Mouse (Mus musculus): ENCODE results near the gene G3bp1. TPM values are rescaled to one million over a fixed set of nuclear protein-coding genes. Genes with fewer than 3 reads are reported as not detected.
A peak's percentile ranks its signal among the peaks of the same experiment; 100 is the strongest.

Gene G3bp1
- polyA plus RNA-seq, 1 experiment from 2014 or later, result 158 TPM

DNA sequence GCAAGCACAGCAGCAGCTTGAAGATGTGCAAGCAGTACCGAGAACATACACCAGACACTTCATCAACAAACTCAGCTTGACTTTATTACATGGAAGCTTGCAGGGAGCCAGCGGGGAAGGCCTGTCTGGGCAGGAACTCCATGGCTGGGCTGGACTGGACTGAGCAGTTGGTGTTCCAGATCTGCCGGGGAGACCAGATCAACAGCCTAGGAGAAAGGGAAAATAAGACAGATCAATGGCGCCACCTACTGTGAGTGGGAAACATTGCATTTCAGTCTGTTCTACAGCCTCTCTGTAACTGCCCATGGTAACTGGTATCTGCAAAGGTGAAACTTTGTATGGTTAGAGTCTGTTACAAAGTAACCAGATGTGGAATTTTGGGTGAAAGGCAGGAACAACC lies 22.9 kb upstream of the G3bp1 start:
- Histone ChIP-seq H3K4me3 (no peak overlapping the region), H3K27me3 (no peaks in the 10 kb centered on the region), H3K4me2 (no peak overlapping the region), H3K27ac (peak overlapping the region; percentile 80), H3K9me3 (no peaks in the 10 kb centered on the region), H3K9ac (no peak overlapping the region), H3K4me1 (peaks cover 22% of the 10 kb centered on the region), H3K36me3 (peaks cover 29% of the 10 kb centered on the region)
- WGBS, result 8% methylated on average over 4 of the region's 4 CpGs
- peak; percentile 83 for ATAC-seq (ENCODE audit: insufficient number of reproducible peaks, low FRiP score, low TSS enrichment, low read depth)

DNA sequence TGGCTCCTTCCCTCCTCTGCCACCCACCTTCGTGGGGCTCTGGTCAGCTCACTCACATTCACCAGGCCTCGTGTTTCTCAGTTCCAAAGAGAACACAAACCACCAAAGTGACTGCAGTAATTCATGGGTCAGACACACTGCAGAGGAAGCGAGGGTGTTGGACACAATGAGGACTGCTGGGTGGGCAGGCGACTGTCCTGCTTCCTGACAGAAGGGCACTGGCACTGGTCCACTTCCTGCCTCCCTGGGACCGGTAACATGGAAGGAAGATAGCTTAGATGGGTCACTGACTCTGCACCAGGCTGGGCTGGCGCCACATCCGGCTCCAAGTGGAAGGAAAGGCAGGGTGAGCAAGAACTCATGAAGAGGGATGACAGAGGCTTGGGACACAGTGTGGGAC lies 20.0 kb upstream of the G3bp1 start:
- peaks cover 48% of the 10 kb centered on the region for H3K36me3 ChIP-seq
- H3K4me3 ChIP-seq, result no peak overlapping the region
- WGBS, result 70% methylated on average over 7 of the region's 7 CpGs
- H3K9ac ChIP-seq, result no peak overlapping the region
- H3K27me3 ChIP-seq, result no peaks in the 10 kb centered on the region
- H3K4me2 ChIP-seq, result no peak overlapping the region
- H3K9me3 ChIP-seq, result no peaks in the 10 kb centered on the region
- no peak overlapping the region for H3K27ac ChIP-seq
- no peak for ATAC-seq (ENCODE audit: insufficient number of reproducible peaks, low FRiP score, low TSS enrichment, low read depth)
- H3K4me1 ChIP-seq, result peaks cover 18% of the 10 kb centered on the region

- H3K27me3 ChIP-seq, result no peaks in the 10 kb centered on the region
- ATAC-seq (ENCODE audit: insufficient number of reproducible peaks, low FRiP score, low TSS enrichment, low read depth), result no peak
- H3K4me1 ChIP-seq, result peaks cover 15% of the 10 kb centered on the region
- H3K4me3 ChIP-seq, result no peak overlapping the region
- no peak overlapping the region for H3K27ac ChIP-seq
- WGBS, result 72% methylated on average over 4 of the region's 4 CpGs
- no peak overlapping the region for H3K9ac ChIP-seq
- peaks cover 43% of the 10 kb centered on the region for H3K36me3 ChIP-seq
- H3K9me3 ChIP-seq, result no peaks in the 10 kb centered on the region
- H3K4me2 ChIP-seq, result no peak overlapping the region
Measured at GRCm38 (mm10) chr11:55450311-55450710, 19.2 kb upstream of the G3bp1 start.

- no peak overlapping the region for H3K4me2 ChIP-seq
- 81% methylated on average over 4 of the region's 4 CpGs for WGBS
- no peaks in the 10 kb centered on the region for H3K9me3 ChIP-seq
- H3K4me3 ChIP-seq, result no peak overlapping the region
- no peak for ATAC-seq (ENCODE audit: insufficient number of reproducible peaks, low FRiP score, low TSS enrichment, low read depth)
- H3K9ac ChIP-seq, result no peak overlapping the region
- peaks cover 11% of the 10 kb centered on the region; the same call in 1 of the 2 replicates for H3K4me1 ChIP-seq
- no peaks in the 10 kb centered on the region for H3K27me3 ChIP-seq
- no peak overlapping the region for H3K27ac ChIP-seq
- peaks cover 44% of the 10 kb centered on the region for H3K36me3 ChIP-seq
Measured at GRCm38 (mm10) chr11:55453640-55454039, 15.8 kb upstream of the G3bp1 start.

DNA sequence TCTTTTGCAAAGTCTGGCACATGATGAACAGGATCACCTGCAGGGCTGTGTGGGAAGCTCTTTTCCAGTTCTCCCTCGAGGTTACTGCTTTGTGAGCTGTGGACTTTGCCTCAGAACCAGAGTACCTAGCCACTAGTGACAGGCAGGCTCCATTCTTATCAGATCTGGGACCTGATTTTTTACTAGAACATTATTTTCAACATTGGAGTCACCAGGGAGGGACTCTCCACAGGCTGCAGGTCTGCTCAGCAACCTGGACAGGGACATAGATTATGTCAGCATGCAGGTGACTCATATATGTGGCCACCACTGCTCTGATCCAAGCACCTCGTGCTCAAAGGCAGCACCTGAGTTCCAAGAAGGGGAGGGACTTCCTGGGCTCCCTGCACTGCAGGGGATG lies 14.3 kb upstream of the G3bp1 start:
- no peak overlapping the region for H3K4me2 ChIP-seq
- H3K27me3 ChIP-seq, result no peaks in the 10 kb centered on the region
- 63% methylated on average over 2 of the region's 2 CpGs for WGBS
- no peak overlapping the region for H3K4me3 ChIP-seq
- no peaks in the 10 kb centered on the region for H3K9me3 ChIP-seq
- no peak overlapping the region for H3K9ac ChIP-seq
- H3K4me1 ChIP-seq, result peaks cover 24% of the 10 kb centered on the region
- H3K27ac ChIP-seq, result no peak overlapping the region
- ATAC-seq (ENCODE audit: insufficient number of reproducible peaks, low FRiP score, low TSS enrichment, low read depth), result no peak
- H3K36me3 ChIP-seq, result peaks cover 28% of the 10 kb centered on the region

DNA sequence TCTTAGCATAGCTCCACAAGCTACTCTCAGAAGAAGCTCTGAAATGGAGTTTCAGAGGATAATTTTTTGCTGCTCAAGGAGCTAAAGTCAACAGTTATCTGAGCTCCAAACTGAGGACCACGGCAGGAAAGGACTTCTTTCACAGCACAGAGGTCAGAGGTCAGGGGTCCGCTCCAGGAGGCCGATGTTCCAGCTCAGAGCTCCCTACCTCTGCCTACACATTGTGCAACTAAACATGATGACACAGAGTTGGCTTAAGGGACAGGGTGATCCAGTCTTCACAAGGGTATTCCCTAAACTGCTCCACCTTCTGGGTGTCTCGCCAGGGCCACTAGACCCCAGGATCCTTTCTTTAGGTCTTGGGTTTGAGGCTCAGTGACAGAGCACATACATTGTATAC lies 11.0 kb upstream of the G3bp1 start:
- Histone ChIP-seq H3K4me1 (peaks cover 32% of the 10 kb centered on the region), H3K36me3 (peaks cover 5% of the 10 kb centered on the region), H3K4me2 (no peak overlapping the region), H3K4me3 (no peak overlapping the region), H3K27ac (no peak overlapping the region), H3K9ac (no peak overlapping the region), H3K9me3 (no peaks in the 10 kb centered on the region), H3K27me3 (no peaks in the 10 kb centered on the region)
- WGBS, result 64% methylated on average over 4 of the region's 4 CpGs
- no peak for ATAC-seq (ENCODE audit: insufficient number of reproducible peaks, low FRiP score, low TSS enrichment, low read depth)

- Histone ChIP-seq H3K4me3 (peak overlapping the region; percentile 61), H3K4me2 (peak overlapping the region; percentile 85), H3K36me3 (peaks cover 2% of the 10 kb centered on the region; the same call in 1 of the 2 replicates), H3K9ac (peak overlapping the region; percentile 64), H3K9me3 (no peaks in the 10 kb centered on the region), H3K27ac (no peak overlapping the region), H3K4me1 (peaks cover 30% of the 10 kb centered on the region), H3K27me3 (no peaks in the 10 kb centered on the region)
- WGBS, result 34% methylated on average over 3 of the region's 3 CpGs
- ATAC-seq (ENCODE audit: insufficient number of reproducible peaks, low FRiP score, low TSS enrichment, low read depth), result no peak
Measured at GRCm38 (mm10) chr11:55459850-55460558, 9.5 kb upstream of the G3bp1 start.

DNA sequence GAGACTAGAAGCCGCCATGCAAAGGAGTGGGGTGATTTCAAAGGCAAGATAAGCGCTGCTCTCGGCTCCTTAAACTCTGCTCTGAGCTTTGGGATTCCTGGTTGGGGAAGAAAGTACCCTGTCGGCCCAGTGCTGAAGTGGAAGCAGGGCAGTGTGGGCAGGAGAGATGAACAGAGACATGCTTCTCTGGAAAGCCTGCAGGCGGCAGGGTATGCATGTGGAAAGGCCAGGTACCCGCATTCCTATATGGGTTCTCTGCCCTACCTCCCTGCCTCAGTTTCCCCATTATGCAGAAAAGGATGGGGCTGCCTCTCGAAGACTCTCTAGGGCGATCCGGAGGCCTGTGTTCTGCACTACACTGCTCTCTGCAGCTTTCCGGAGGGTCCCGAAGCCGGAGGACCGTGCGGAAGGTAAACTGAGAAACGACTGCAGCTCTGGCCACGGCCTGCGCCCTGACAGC lies 8.9 kb upstream of the G3bp1 start:
- Histone ChIP-seq H3K27ac (peak overlapping the region; percentile 75), H3K4me2 (peak overlapping the region; percentile 85), H3K4me1 (peaks cover 27% of the 10 kb centered on the region), H3K4me3 (peak overlapping the region; percentile 61), H3K36me3 (0 out of 2 replicates have a peak, but pooled peaks cover 2% of the 10 kb centered on the region), H3K9me3 (no peaks in the 10 kb centered on the region), H3K9ac (peak overlapping the region; percentile 64), H3K27me3 (no peaks in the 10 kb centered on the region)
- WGBS, result under 1% methylated on average over 17 of the region's 17 CpGs
- ATAC-seq (ENCODE audit: insufficient number of reproducible peaks, low FRiP score, low TSS enrichment, low read depth), result peak; percentile 49; the same call in 1 of the 2 replicates

- Histone ChIP-seq H3K4me3 (peak within 1 kb of the TSS; percentile 61), H3K4me1 (peaks cover 27% of the 10 kb centered on the region), H3K9ac (peak within 1 kb of the TSS; percentile 64), H3K27me3 (no peaks in the 10 kb centered on the region), H3K27ac (peak within 1 kb of the TSS; percentile 75), H3K9me3 (no peaks in the 10 kb centered on the region), H3K4me2 (peak within 1 kb of the TSS; percentile 85), H3K36me3 (0 out of 2 replicates have a peak, but pooled peaks cover 2% of the 10 kb centered on the region)
- WGBS, result under 1% methylated on average over 36 of the region's 36 CpGs
- peak; percentile 94 for ATAC-seq (ENCODE audit: insufficient number of reproducible peaks, low FRiP score, low TSS enrichment, low read depth)
Measured at GRCm38 (mm10) chr11:55461019-55461645, 8.4 kb upstream of the G3bp1 start, which contains the start of gene Atox1. Gene Atox1 (minus strand): TSS chr11:55461239.

GRCm38 (mm10) chr11:55462149-55462548 lies 7.3 kb upstream of the G3bp1 start:
- H3K4me1 ChIP-seq, result peaks cover 27% of the 10 kb centered on the region
- H3K9ac ChIP-seq, result no peak overlapping the region
- H3K27ac ChIP-seq, result no peak overlapping the region
- 95% methylated on average over 9 of the region's 9 CpGs for WGBS
- ATAC-seq (ENCODE audit: insufficient number of reproducible peaks, low FRiP score, low TSS enrichment, low read depth), result no peak
- H3K27me3 ChIP-seq, result no peaks in the 10 kb centered on the region
- H3K36me3 ChIP-seq, result 0 out of 2 replicates have a peak, but pooled peaks cover 2% of the 10 kb centered on the region
- no peak overlapping the region for H3K4me3 ChIP-seq
- H3K4me2 ChIP-seq, result no peak overlapping the region
- no peaks in the 10 kb centered on the region for H3K9me3 ChIP-seq

GRCm38 (mm10) chr11:55464707-55465106 lies 4.8 kb upstream of the G3bp1 start:
- H3K4me3 ChIP-seq, result no peak overlapping the region
- 84% methylated on average over 10 of the region's 10 CpGs for WGBS
- H3K4me1 ChIP-seq, result peaks cover 23% of the 10 kb centered on the region
- no peaks in the 10 kb centered on the region for H3K36me3 ChIP-seq
- no peak overlapping the region for H3K4me2 ChIP-seq
- H3K9me3 ChIP-seq, result no peaks in the 10 kb centered on the region
- no peak for ATAC-seq (ENCODE audit: insufficient number of reproducible peaks, low FRiP score, low TSS enrichment, low read depth)
- H3K9ac ChIP-seq, result no peak overlapping the region
- H3K27ac ChIP-seq, result no peak overlapping the region
- H3K27me3 ChIP-seq, result no peaks in the 10 kb centered on the region

GRCm38 (mm10) chr11:55465177-55465576 lies 4.3 kb upstream of the G3bp1 start:
- Histone ChIP-seq H3K27ac (no peak overlapping the region), H3K27me3 (no peaks in the 10 kb centered on the region), H3K4me3 (no peak overlapping the region), H3K4me2 (no peak overlapping the region), H3K9ac (no peak overlapping the region), H3K4me1 (peaks cover 18% of the 10 kb centered on the region), H3K36me3 (no peaks in the 10 kb centered on the region), H3K9me3 (no peaks in the 10 kb centered on the region)
- WGBS, result 89% methylated on average over 3 of the region's 3 CpGs
- no peak for ATAC-seq (ENCODE audit: insufficient number of reproducible peaks, low FRiP score, low TSS enrichment, low read depth)
